In the genomic region with DNA sequence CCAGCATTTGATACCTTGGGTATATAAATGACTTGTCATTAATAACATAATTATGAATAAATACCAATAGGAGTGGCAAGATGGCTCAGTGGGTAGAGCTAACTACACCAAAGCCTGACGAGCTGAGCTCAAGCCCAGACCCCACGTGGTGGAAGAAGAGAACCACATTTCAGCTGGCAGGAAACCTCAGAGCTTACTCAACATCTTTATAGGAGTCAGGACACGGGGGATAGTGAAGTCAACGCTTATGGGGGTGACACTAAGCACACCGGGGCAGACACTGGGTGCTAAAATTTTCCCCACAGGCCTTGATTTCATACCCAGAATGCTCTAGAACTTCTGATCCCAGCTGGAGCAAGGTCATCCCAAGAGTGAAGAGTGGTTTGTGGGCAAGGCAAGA, we compare ENCODE assay signal across 8 mouse cellular contexts.
"Had no signal": no experiment of that assay in that cellular context is flagged by ENCODE, and none has a peak within 500 bp of the region (broad histone marks: within the 10 kb centered on the region; RNA-seq: fewer than 3 reads in every experiment).

No protein-coding gene starts in this region.

- DNase-seq: kidney, adult 18-20 months; liver; liver, embryonic 13.5 days; liver, postnatal 0 days; right cerebral cortex, postnatal 14 days had no signal

- H3K9ac ChIP-seq: limb, embryonic 12.5 days; liver, embryonic 13.5 days; liver, postnatal 0 days; midbrain, embryonic 13.5 days had no signal

- H3K4me1 ChIP-seq: limb, embryonic 12.5 days; liver, embryonic 13.5 days; midbrain, embryonic 13.5 days had no signal

- H3K4me3 ChIP-seq: left cerebral cortex, adult 2 months; limb, embryonic 12.5 days; liver, embryonic 13.5 days; midbrain, embryonic 13.5 days had no signal

- H3K9me3 ChIP-seq: limb, embryonic 12.5 days; liver, embryonic 13.5 days; midbrain, embryonic 13.5 days had no signal

- H3K36me3 ChIP-seq: limb, embryonic 12.5 days; liver, embryonic 13.5 days; midbrain, embryonic 13.5 days had no signal

- H3K27me3 ChIP-seq: limb, embryonic 12.5 days; midbrain, embryonic 13.5 days had no signal

- ATAC-seq: liver, postnatal 0 days; midbrain, embryonic 13.5 days had no signal

- H3K4me2 ChIP-seq: limb, embryonic 12.5 days; liver, embryonic 13.5 days; midbrain, embryonic 13.5 days had no signal

- H3K27ac ChIP-seq: left cerebral cortex, adult 2 months; limb, embryonic 12.5 days; liver, embryonic 13.5 days; midbrain, embryonic 13.5 days had no signal
